Mouse (Mus musculus): ENCODE results near the gene Ulk4. TPM values are rescaled to one million over a fixed set of nuclear protein-coding genes. Genes with fewer than 3 reads are reported as not detected.

Ulk4 gene
- polyA plus RNA-seq, 1 experiment from 2014 or later, result 149 TPM

DNA sequence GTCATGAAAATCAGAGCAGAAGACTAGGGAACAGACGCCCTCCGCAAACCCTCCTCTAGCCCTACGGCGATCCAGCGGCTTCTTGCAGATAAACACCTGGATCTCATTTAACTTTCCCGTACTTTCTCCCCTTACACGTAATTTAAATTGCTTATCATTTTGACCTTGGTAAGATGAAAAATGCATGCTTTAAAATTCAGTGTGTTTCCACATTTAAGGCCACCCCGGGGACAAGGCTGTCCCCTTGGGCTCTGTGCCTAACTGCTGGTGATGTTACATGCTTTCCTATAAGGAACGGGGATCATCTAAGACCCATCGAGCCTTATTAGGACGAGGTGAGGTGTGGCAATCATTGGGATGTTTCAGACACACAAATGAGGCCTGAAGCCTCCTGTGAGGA is 256.6 kb downstream of the Ulk4 start:
- Histone ChIP-seq H3K36me3 (no peaks in the 10 kb centered on the region), H3K9ac (no peak overlapping the region), H3K9me3 (no peaks in the 10 kb centered on the region), H3K27me3 (no peaks in the 10 kb centered on the region), H3K4me1 (no peaks in the 10 kb centered on the region), H3K4me2 (no peak overlapping the region), H3K4me3 (no peak overlapping the region), H3K27ac (no peak overlapping the region)
- ATAC-seq (ENCODE audit: borderline replicate concordance, extremely low read depth, low FRiP score, low TSS enrichment), result no peak
- 77% methylated on average over 11 of the region's 11 CpGs for WGBS

- Histone ChIP-seq H3K4me3 (no peak overlapping the region), H3K9ac (no peak overlapping the region), H3K27ac (no peak overlapping the region), H3K9me3 (no peaks in the 10 kb centered on the region), H3K27me3 (no peaks in the 10 kb centered on the region), H3K4me2 (no peak overlapping the region), H3K36me3 (no peaks in the 10 kb centered on the region), H3K4me1 (no peaks in the 10 kb centered on the region)
- 74% methylated on average over 13 of the region's 13 CpGs for WGBS
- ATAC-seq (ENCODE audit: borderline replicate concordance, extremely low read depth, low FRiP score, low TSS enrichment), result no peak
These were observed 257.1 kb downstream of the Ulk4 start for GRCm38 (mm10) chr9:121019932-121020331.

GRCm38 (mm10) chr9:121018524-121019315 is 258.3 kb downstream of the Ulk4 start:
- WGBS, result 80% methylated on average over 2 of the region's 2 CpGs
- ATAC-seq (ENCODE audit: borderline replicate concordance, extremely low read depth, low FRiP score, low TSS enrichment), result no peak
- no peaks in the 10 kb centered on the region for H3K27me3 ChIP-seq

DNA sequence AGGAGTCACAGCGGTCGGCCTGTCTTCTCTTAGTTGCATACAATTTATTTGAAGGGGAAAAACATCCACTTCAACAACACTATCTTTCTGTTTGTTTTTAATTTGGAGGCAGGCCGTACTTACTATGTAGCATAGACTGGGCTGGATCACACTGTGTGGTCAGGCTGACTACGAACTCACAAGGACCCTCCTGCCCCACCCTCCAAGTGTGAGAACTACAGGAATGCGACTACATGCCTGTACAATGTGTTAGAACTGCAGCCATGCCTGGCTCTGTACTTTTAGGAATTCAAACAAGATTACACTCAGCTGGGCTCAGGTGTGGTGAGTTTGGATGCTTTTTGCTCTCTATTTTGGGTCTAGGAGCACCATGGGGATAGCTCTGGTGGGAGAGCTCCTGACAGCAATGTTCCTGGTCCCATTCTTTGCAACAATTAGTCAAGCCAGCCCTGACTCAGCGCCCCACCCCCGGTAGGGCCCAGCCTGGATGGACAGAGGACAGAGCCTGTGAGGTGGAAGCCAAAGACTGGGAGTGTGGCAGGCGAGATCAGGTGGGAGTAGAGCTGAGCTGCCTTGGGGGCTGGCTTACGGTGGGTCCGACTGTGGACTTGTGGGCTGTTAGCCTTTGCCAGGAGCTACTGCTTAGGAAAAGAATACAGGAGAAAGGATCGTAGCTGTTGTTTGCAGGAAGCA is 261.0 kb downstream of the Ulk4 start:
- Histone ChIP-seq H3K27me3 (no peaks in the 10 kb centered on the region), H3K4me1 (no peaks in the 10 kb centered on the region), H3K9ac (no peak overlapping the region), H3K9me3 (no peaks in the 10 kb centered on the region), H3K27ac (no peak overlapping the region), H3K36me3 (no peaks in the 10 kb centered on the region), H3K4me3 (no peak overlapping the region), H3K4me2 (no peak overlapping the region)
- WGBS, result 52% methylated on average over 11 of the region's 11 CpGs
- no peak for ATAC-seq (ENCODE audit: borderline replicate concordance, extremely low read depth, low FRiP score, low TSS enrichment)

More at GRCm38 (mm10) chr9:121018524-121019315, 258.3 kb downstream of the Ulk4 start:
- no peak overlapping the region for H3K4me3 ChIP-seq
- H3K4me2 ChIP-seq, result no peak overlapping the region
- H3K36me3 ChIP-seq, result no peaks in the 10 kb centered on the region
- no peak overlapping the region for H3K9ac ChIP-seq
- H3K4me1 ChIP-seq, result no peaks in the 10 kb centered on the region
- no peak overlapping the region for H3K27ac ChIP-seq
- no peaks in the 10 kb centered on the region for H3K9me3 ChIP-seq

DNA sequence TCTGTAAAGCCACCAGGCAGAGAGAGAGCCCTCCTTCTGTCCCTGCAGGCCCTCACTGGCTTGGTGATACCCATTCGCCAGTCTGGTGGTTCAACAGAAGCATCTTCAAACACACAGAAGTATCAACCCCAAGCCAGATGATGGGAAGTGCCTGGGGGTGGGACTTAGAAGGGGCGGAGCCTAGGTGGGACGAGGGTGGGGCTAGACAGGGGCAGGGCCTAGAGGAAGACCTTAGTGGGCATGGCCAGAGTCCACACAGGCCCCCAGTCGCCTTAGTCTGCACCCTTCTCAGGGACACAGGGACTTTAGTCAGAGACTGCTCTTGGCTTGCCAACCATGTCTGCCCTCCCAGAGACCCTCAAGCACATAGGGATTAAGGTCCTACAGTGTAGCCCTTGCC is 265.5 kb downstream of the Ulk4 start:
- H3K36me3 ChIP-seq, result no peaks in the 10 kb centered on the region
- WGBS, result 36% methylated on average over 4 of the region's 4 CpGs
- H3K9ac ChIP-seq, result no peak overlapping the region
- H3K4me2 ChIP-seq, result no peak overlapping the region
- H3K4me3 ChIP-seq, result no peak overlapping the region
- ATAC-seq (ENCODE audit: borderline replicate concordance, extremely low read depth, low FRiP score, low TSS enrichment), result no peak
- H3K27ac ChIP-seq, result no peak overlapping the region
- no peaks in the 10 kb centered on the region for H3K27me3 ChIP-seq
- no peaks in the 10 kb centered on the region for H3K9me3 ChIP-seq
- peaks cover 8% of the 10 kb centered on the region; the same call in 1 of the 2 replicates for H3K4me1 ChIP-seq

GRCm38 (mm10) chr9:121010544-121010943 is 266.5 kb downstream of the Ulk4 start:
- Histone ChIP-seq H3K27ac (no peak overlapping the region), H3K27me3 (no peaks in the 10 kb centered on the region), H3K9me3 (no peaks in the 10 kb centered on the region), H3K36me3 (no peaks in the 10 kb centered on the region), H3K9ac (no peak overlapping the region), H3K4me1 (peaks cover 8% of the 10 kb centered on the region; the same call in 1 of the 2 replicates), H3K4me3 (no peak overlapping the region), H3K4me2 (no peak overlapping the region)
- ATAC-seq (ENCODE audit: borderline replicate concordance, extremely low read depth, low FRiP score, low TSS enrichment), result no peak
- 31% methylated on average over 3 of the region's 3 CpGs for WGBS

DNA sequence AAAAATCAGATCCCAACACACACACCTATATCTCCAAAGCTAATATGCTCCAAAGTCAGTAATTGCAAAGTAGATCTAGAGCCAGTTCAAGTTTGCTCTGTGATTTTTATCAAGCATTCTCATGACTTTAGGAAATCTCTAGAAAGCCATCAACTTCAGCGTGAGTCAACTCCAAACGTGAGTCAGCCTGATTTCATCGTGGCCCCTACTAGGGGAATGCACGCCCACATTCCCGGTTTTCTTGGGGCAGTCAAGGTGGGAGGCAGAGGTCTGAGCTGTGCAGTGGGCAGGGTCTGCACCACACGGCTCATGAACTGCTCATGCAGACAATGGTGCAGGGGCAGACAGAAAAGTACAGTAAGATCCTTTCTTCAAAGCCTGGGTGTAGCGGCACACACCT is 271.0 kb downstream of the Ulk4 start:
- no peak overlapping the region for H3K9ac ChIP-seq
- H3K27ac ChIP-seq, result no peak overlapping the region
- H3K27me3 ChIP-seq, result no peaks in the 10 kb centered on the region
- 62% methylated on average over 7 of the region's 7 CpGs for WGBS
- peaks cover 25% of the 10 kb centered on the region for H3K4me1 ChIP-seq
- no peak overlapping the region for H3K4me3 ChIP-seq
- ATAC-seq (ENCODE audit: borderline replicate concordance, extremely low read depth, low FRiP score, low TSS enrichment), result no peak
- H3K4me2 ChIP-seq, result no peak overlapping the region
- H3K36me3 ChIP-seq, result no peaks in the 10 kb centered on the region
- no peaks in the 10 kb centered on the region for H3K9me3 ChIP-seq

DNA sequence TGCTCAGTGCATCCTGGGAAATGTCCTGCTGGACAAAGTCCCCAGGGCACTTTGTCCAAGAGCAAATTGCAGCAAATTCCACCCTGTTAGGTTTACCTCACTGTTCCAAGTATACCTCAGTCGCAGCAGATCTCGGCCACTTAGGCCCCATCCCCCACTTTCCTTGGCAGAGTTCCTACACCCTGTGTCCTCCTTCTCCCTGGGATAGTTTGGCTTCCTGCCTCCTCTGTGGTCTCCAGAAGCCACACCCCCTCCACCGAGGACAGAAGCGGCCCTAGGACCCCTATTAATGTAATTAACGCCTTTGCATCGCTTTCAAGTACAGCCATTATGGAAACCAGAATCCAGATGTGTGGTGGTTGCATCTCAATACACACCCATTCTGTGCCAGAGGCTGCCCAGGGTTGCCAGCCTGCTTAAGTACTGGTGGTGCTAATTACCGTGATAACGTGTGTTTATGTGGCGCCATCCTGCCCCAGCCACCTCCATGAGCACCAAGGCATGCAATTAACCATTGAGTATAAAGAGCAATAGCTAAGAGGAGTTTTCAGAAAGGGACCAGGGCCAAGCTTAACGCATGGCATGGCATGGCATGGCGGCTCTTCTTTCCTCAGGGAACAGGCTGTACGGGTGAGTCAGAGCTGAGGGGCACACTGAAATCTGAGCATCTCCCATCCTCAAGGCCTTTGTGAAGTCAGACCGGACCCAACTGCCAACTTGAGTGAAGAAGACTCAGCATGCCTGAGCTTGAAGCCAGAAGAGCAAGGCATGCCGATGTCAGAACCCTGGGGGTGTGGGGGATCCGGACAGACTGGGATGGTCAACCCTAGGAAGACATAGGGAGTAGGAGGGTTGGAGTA is 275.1 kb downstream of the Ulk4 start:
- ATAC-seq (ENCODE audit: borderline replicate concordance, extremely low read depth, low FRiP score, low TSS enrichment), result peak; percentile 64; the same call in 1 of the 2 replicates
- no peaks in the 10 kb centered on the region for H3K9me3 ChIP-seq
- H3K27me3 ChIP-seq, result no peaks in the 10 kb centered on the region
- peaks cover 21% of the 10 kb centered on the region for H3K4me1 ChIP-seq
- H3K27ac ChIP-seq, result peak overlapping the region; percentile 80
- H3K9ac ChIP-seq, result no peak overlapping the region
- WGBS, result 59% methylated on average over 15 of the region's 15 CpGs
- no peak overlapping the region for H3K4me2 ChIP-seq
- no peak overlapping the region for H3K4me3 ChIP-seq
- no peaks in the 10 kb centered on the region for H3K36me3 ChIP-seq

DNA sequence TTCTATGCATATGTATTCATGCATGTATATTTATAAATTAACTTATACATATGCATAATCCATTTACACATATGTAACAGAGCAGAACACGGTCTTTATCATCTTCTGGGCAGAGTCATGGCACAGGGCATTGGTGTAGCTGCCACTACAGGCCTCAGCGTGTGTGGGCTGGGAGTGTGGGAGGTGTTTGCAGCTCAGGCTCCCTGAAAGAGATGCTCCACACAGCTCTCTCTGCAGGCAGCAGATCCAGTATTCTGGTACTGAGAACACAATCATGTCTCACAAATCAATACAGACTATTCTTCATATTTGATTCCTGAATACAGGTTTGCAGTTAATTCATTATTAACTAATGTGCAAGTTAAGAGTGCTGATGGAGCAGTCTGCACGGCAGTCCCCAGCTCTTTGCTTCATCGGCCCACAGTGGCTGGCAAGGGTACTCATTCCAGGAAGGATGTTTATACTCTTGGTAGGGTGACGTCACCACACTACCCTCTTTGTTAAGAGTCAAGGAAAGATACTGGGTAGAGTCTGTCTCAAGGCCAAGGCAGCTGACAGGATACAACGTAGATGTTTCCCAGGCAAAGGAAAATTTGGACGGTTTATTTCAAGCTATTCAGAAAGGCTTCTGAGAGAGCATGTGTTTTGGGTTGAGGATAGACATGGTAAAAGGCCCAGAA is 276.2 kb downstream of the Ulk4 start:
- Histone ChIP-seq H3K9ac (no peak overlapping the region), H3K4me2 (no peak overlapping the region), H3K27me3 (no peaks in the 10 kb centered on the region), H3K27ac (peak overlapping the region; percentile 80), H3K4me3 (no peak overlapping the region), H3K4me1 (peaks cover 21% of the 10 kb centered on the region), H3K36me3 (no peaks in the 10 kb centered on the region), H3K9me3 (no peaks in the 10 kb centered on the region)
- 22% methylated on average over 7 of the region's 7 CpGs for WGBS
- peak; percentile 52; the same call in 1 of the 2 replicates for ATAC-seq (ENCODE audit: borderline replicate concordance, extremely low read depth, low FRiP score, low TSS enrichment)

GRCm38 (mm10) chr9:120998696-120999095 is 278.3 kb downstream of the Ulk4 start:
- no peaks in the 10 kb centered on the region for H3K36me3 ChIP-seq
- no peak overlapping the region for H3K4me2 ChIP-seq
- no peak overlapping the region for H3K27ac ChIP-seq
- ATAC-seq (ENCODE audit: borderline replicate concordance, extremely low read depth, low FRiP score, low TSS enrichment), result no peak
- 77% methylated on average over 11 of the region's 11 CpGs for WGBS
- peaks cover 22% of the 10 kb centered on the region for H3K4me1 ChIP-seq
- H3K9ac ChIP-seq, result no peak overlapping the region
- no peak overlapping the region for H3K4me3 ChIP-seq
- no peaks in the 10 kb centered on the region for H3K9me3 ChIP-seq
- no peaks in the 10 kb centered on the region for H3K27me3 ChIP-seq
